Mouse (Mus musculus): ENCODE data around the gene Fbxl17.

- TF ChIP-seq CTCF (IDR thresholded peaks at IDR 0.05; ENCODE audit: borderline replicate concordance, insufficient read depth, low read length) (no peak), POLR2A (IDR thresholded peaks at IDR 0.05; ENCODE audit: low read depth, low read length) (no peak)
Measured at GRCm38 (mm10) chr17:63364605-63365004, 135.2 kb downstream of the Fbxl17 start.

Measured in embryonic fibroblast, embryonic 13.5 days (primary cell).